Comparison of ENCODE assay signal across 8 mouse cellular contexts in genomic region chr16:72663351-72664232, GRCm38 (mm10).
DNase-seq lines count a peak whose midpoint lies in the region; ATAC-seq and TF ChIP-seq lines count a peak whose summit lies in the region.

No protein-coding gene starts in this region.

- DNase-seq in cerebellum, adult 8-10 months = peak; percentile 48
- DNase-seq in layer of hippocampus, adult 9-10 months (ENCODE audit: low spot score) = peak; percentile 7
- DNase-seq in lung, adult 2 months = peak; percentile 54
- DNase-seq in ovary, adult 18-20 months (ENCODE audit: low spot score) = peak; percentile 19
- peak; percentile 71 for DNase-seq in thymus, postnatal 4 days

- no peaks in the 10 kb centered on the region; the same call in 1 of the 2 replicates for H3K4me1 ChIP-seq in lung, adult 2 months (ENCODE audit: control insufficient read depth, insufficient read depth, low read length)

- TF ChIP-seq CTCF in C2C12 (IDR thresholded peaks at IDR 0.05; ENCODE audit: control insufficient read depth, insufficient read depth, insufficient read length) = no peak
- no peak for TF ChIP-seq CTCF in lung, adult 2 months (IDR thresholded peaks at IDR 0.05; ENCODE audit: insufficient read depth, low read length)

- no peaks in the 10 kb centered on the region for H3K27me3 ChIP-seq in C2C12 (ENCODE audit: control insufficient read depth, insufficient read depth, insufficient read length)

- H3K36me3 ChIP-seq in C2C12 (ENCODE audit: control insufficient read depth, insufficient read depth) = no peaks in the 10 kb centered on the region

- H3K4me3 ChIP-seq in C2C12 (ENCODE audit: insufficient read depth, poor library complexity, severe bottlenecking) = peak overlapping the region; percentile 34
- H3K4me3 ChIP-seq in lung, adult 2 months (replicated peaks; ENCODE audit: extremely low read depth, low read depth, low read length) = peak overlapping the region; percentile 58

- H3K79me2 ChIP-seq in C2C12 (ENCODE audit: control insufficient read depth, insufficient read depth) = no peaks in the 10 kb centered on the region

- H3K79me3 ChIP-seq in C2C12 (ENCODE audit: low read depth) = peaks cover 8% of the 10 kb centered on the region

- peak; percentile 83 for ATAC-seq in frontal cortex, adult (ENCODE audit: low TSS enrichment)
- ATAC-seq in hematopoietic stem cell, adult 5-6 weeks (replicated peaks in 1 of 2; ENCODE audit: insufficient read depth in 1 of 2, low FRiP score in 2 of 2, low TSS enrichment in 1 of 2, low read depth in 1 of 2, poor library complexity in 2 of 2, severe bottlenecking in 2 of 2) = peak; percentile 44 to 59

- peak overlapping the region; percentile 56 for H3ac ChIP-seq in C2C12 (ENCODE audit: control insufficient read depth, insufficient read length, low read depth)

- TF ChIP-seq POLR2A in lung, adult 2 months (IDR thresholded peaks at IDR 0.05; ENCODE audit: borderline replicate concordance, extremely low read depth, low read depth, low read length) = no peak

- under 1% methylated on average over 55 of the region's 55 CpGs for WGBS in lung, adult 2 months

TF ChIP-seq in C2C12, 6 proteins besides CTCF, POLR2A, EP300 and RAD21:
- no peak for TF ChIP-seq USF1 (IDR thresholded peaks at IDR 0.05; ENCODE audit: low read depth)
- no peak for TF ChIP-seq FOSL1 (IDR thresholded peaks at IDR 0.05; ENCODE audit: insufficient read depth, low read length, poor library complexity, severe bottlenecking)
- TF ChIP-seq CEBPB (IDR thresholded peaks at IDR 0.05; ENCODE audit: low read depth) = no peak
- TF ChIP-seq MYOD1 (IDR thresholded peaks at IDR 0.05; ENCODE audit: control insufficient read depth, insufficient read length, low read depth) = no peak
- TF ChIP-seq MYOG (IDR thresholded peaks at IDR 0.05; ENCODE audit: control insufficient read depth, extremely low read depth, insufficient read length) = no peak
- TF ChIP-seq MAX (IDR thresholded peaks at IDR 0.05) = no peak

Comparison
In these comparisons a context has a peak if more than half of its experiments do, and no peak if none do; other contexts are left out.
1. Peak in every context shown above with its lines: DNase-seq, ATAC-seq and H3K4me3 ChIP-seq.
2. DNase-seq: peak in every context shown above with its lines; median percentile 71 in thymus, postnatal 4 days; 54 in lung, adult 2 months; 48 in cerebellum, adult 8-10 months; 19 in ovary, adult 18-20 months; 7 in layer of hippocampus, adult 9-10 months.